Mouse (Mus musculus) forebrain, embryonic 15.5 days (tissue): Measurements from ENCODE around the gene Sgk1. TPM values are rescaled to one million over a fixed set of nuclear protein-coding genes. Genes with fewer than 3 reads are reported as not detected.

ENCODE experiments used
- ATAC-seq: fragments of 200-750 bp; cut with Nextera tagmentation; replicated peaks from 2 replicates; pipeline ENCODE4 v1.8.0; 2017; ENCODE audit warnings: mild to moderate bottlenecking, moderate TSS enrichment, moderate library complexity
- H3K27ac ChIP-seq: fragments of 300-500 bp; sonication (generic); replicated peaks from 2 replicates; pipeline ENCODE4 v1.5.1; 2015; ENCODE audit warnings: mild to moderate bottlenecking, inconsistent platforms
- H3K27me3 ChIP-seq: fragments of 300-500 bp; sonication (generic); 2 replicates; pipeline ENCODE4 v1.6.1; 2015; ENCODE audit warnings: inconsistent platforms
- H3K36me3 ChIP-seq: fragments of 300-500 bp; sonication (generic); 2 replicates; pipeline ENCODE4 v1.6.1; 2015; ENCODE audit warnings: mild to moderate bottlenecking, inconsistent platforms
- H3K4me1 ChIP-seq: fragments of 300-500 bp; sonication (generic); 2 replicates; pipeline ENCODE4 v1.6.1; 2015; ENCODE audit warnings: inconsistent platforms
- H3K4me2 ChIP-seq: fragments of 300-500 bp; sonication (generic); replicated peaks from 2 replicates; pipeline ENCODE4 v1.6.1; 2015; ENCODE audit warnings: mild to moderate bottlenecking, inconsistent platforms
- H3K4me3 ChIP-seq: fragments of 300-500 bp; sonication (generic); 2 replicates; pipeline ENCODE4 v1.5.1; 2015; ENCODE audit warnings: mild to moderate bottlenecking, inconsistent platforms
- H3K9ac ChIP-seq: fragments of 300-500 bp; sonication (generic); replicated peaks from 2 replicates; pipeline ENCODE4 v1.6.1; 2015; ENCODE audit warnings: mild to moderate bottlenecking, inconsistent platforms
- H3K9me3 ChIP-seq: fragments of 300-500 bp; sonication (generic); 2 replicates; pipeline ENCODE4 v1.6.1; 2016; ENCODE audit warnings: inconsistent platforms
- WGBS: fragments of 180-500 bp; shearing (Covaris S2); methylation state at CpG from one replicate; pipeline ENCODE4 v1.1.7; 2015; ENCODE audit warnings: mixed read lengths; 5-methylcytosine and 5-hydroxymethylcytosine counted together
- polyA plus RNA-seq: library from polyadenylated mRNA; unstranded; fragments of >200 nt; fragmentation: Nextera tagmentation; extraction: Ambion mirVana; gene quantifications from 2 replicates; pipeline ENCODE4 v1.2.1, GENCODE M21; 2015

The Sgk1 gene
- polyA plus RNA-seq, 1 experiment from 2014 or later: 28.7 TPM

DNA sequence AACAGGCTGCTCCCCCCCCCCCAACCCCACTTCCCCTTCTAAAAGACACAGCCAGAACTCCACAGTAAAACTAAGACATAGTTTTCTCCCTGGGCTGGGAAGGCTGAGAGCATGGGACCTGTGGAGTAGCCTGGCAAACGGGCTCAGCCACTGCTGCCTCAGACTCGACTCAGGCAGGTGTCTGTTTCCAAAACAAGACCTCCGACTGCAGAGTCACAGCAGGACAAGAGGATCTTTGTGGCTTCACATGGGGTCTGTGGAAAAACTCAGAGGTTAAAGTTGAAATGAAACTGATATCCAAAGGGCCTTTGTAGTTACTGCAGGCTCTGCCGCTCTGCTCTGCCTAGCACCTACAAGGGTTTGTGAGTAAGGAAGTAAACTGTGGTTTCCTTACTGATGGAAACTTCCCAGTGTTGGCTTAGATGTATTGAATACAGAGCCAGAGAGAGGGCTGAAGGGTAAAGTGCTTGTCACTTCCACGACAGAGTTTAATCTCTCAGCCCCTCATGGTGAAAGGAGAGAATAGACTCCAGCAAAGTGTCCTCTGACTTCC lies 25.0 kb downstream of the Sgk1 start:
- no peak overlapping the region for H3K9ac ChIP-seq
- H3K4me2 ChIP-seq: no peak overlapping the region
- no peak for ATAC-seq
- no peak overlapping the region for H3K27ac ChIP-seq
- H3K4me3 ChIP-seq: no peak overlapping the region
- 20% methylated on average over 5 of the region's 5 CpGs for WGBS
- no peaks in the 10 kb centered on the region for H3K4me1 ChIP-seq
- H3K36me3 ChIP-seq: no peaks in the 10 kb centered on the region
- H3K27me3 ChIP-seq: no peaks in the 10 kb centered on the region
- H3K9me3 ChIP-seq: no peaks in the 10 kb centered on the region

DNA sequence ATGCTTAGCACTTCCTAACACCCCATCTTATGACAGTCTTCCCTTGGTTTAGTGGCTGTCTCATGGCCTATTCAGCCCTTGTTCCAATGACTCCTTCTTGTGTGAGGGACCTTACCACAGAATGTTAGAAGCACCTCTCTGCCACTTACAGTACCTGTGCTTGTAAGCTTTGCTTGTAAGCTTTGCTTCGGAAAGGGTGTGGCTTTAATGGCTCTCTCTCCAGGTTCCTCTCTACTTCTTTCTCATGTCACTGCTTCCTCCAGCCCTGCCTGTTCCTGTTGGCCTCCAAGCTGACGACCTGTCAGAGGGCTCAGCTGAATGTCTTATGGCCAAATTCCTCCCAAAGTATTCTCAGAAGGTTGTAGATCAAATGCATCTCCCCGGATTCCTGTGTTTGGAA lies 25.8 kb downstream of the Sgk1 start:
- Histone ChIP-seq H3K36me3 (no peaks in the 10 kb centered on the region), H3K27ac (no peak overlapping the region), H3K4me1 (no peaks in the 10 kb centered on the region), H3K9me3 (no peaks in the 10 kb centered on the region), H3K4me2 (no peak overlapping the region), H3K9ac (no peak overlapping the region), H3K4me3 (no peak overlapping the region), H3K27me3 (no peaks in the 10 kb centered on the region)
- no peak for ATAC-seq
- 72% methylated on average over 3 of the region's 3 CpGs for WGBS

- no peak for ATAC-seq
- H3K4me2 ChIP-seq: no peak overlapping the region
- H3K27me3 ChIP-seq: no peaks in the 10 kb centered on the region
- H3K9ac ChIP-seq: no peak overlapping the region
- 87% methylated on average over 1 of the region's 1 CpGs for WGBS
- no peaks in the 10 kb centered on the region for H3K9me3 ChIP-seq
- H3K4me3 ChIP-seq: no peak overlapping the region
- no peaks in the 10 kb centered on the region for H3K4me1 ChIP-seq
- no peaks in the 10 kb centered on the region for H3K36me3 ChIP-seq
- H3K27ac ChIP-seq: no peak overlapping the region
Observed at GRCm38 (mm10) chr10:21908686-21909085, 26.7 kb downstream of the Sgk1 start.

DNA sequence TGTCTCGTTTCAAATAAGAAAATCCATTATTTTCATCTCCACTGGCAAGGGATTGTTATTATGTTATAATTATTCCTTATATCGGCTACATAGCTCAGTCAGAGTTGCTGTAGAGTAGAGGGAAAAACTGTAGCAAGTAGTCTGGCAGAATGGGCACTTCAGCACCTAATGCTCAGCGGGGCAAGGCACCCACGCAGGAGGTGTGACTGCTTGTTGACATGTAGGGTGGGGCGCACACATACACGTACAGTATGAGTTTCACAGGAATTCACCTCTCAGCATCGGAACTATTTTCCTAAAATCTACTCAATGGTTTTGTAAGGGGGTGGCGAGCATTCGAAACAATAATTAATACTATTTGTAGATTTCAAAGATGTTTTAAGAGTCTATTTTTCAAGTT lies 28.4 kb downstream of the Sgk1 start:
- ATAC-seq: no peak
- Histone ChIP-seq H3K4me3 (no peak overlapping the region), H3K27ac (no peak overlapping the region), H3K4me1 (no peaks in the 10 kb centered on the region), H3K27me3 (no peaks in the 10 kb centered on the region), H3K9me3 (no peaks in the 10 kb centered on the region), H3K9ac (no peak overlapping the region), H3K36me3 (no peaks in the 10 kb centered on the region), H3K4me2 (no peak overlapping the region)
- 89% methylated on average over 9 of the region's 9 CpGs for WGBS

GRCm38 (mm10) chr10:21911303-21911947 lies 29.4 kb downstream of the Sgk1 start:
- Histone ChIP-seq H3K9me3 (no peaks in the 10 kb centered on the region), H3K27ac (no peak overlapping the region), H3K4me1 (no peaks in the 10 kb centered on the region), H3K4me3 (no peak overlapping the region), H3K4me2 (no peak overlapping the region), H3K27me3 (no peaks in the 10 kb centered on the region), H3K9ac (no peak overlapping the region), H3K36me3 (no peaks in the 10 kb centered on the region)
- ATAC-seq: no peak
- 87% methylated on average over 10 of the region's 10 CpGs for WGBS

GRCm38 (mm10) chr10:21914751-21915150 lies 32.8 kb downstream of the Sgk1 start:
- no peak for ATAC-seq
- no peaks in the 10 kb centered on the region for H3K27me3 ChIP-seq
- H3K9me3 ChIP-seq: no peaks in the 10 kb centered on the region
- H3K27ac ChIP-seq: no peak overlapping the region
- 21% methylated on average over 1 of the region's 1 CpGs for WGBS
- no peak overlapping the region for H3K4me2 ChIP-seq
- H3K9ac ChIP-seq: no peak overlapping the region
- no peaks in the 10 kb centered on the region for H3K4me1 ChIP-seq
- no peaks in the 10 kb centered on the region for H3K36me3 ChIP-seq
- H3K4me3 ChIP-seq: no peak overlapping the region

GRCm38 (mm10) chr10:21916301-21917071 lies 34.5 kb downstream of the Sgk1 start:
- H3K4me2 ChIP-seq: no peak overlapping the region
- no peaks in the 10 kb centered on the region for H3K4me1 ChIP-seq
- H3K9me3 ChIP-seq: no peaks in the 10 kb centered on the region
- no peak overlapping the region for H3K4me3 ChIP-seq
- no peak for ATAC-seq
- WGBS: 86% methylated on average over 11 of the region's 11 CpGs
- H3K36me3 ChIP-seq: no peaks in the 10 kb centered on the region
- H3K27me3 ChIP-seq: no peaks in the 10 kb centered on the region
- no peak overlapping the region for H3K9ac ChIP-seq
- H3K27ac ChIP-seq: no peak overlapping the region

DNA sequence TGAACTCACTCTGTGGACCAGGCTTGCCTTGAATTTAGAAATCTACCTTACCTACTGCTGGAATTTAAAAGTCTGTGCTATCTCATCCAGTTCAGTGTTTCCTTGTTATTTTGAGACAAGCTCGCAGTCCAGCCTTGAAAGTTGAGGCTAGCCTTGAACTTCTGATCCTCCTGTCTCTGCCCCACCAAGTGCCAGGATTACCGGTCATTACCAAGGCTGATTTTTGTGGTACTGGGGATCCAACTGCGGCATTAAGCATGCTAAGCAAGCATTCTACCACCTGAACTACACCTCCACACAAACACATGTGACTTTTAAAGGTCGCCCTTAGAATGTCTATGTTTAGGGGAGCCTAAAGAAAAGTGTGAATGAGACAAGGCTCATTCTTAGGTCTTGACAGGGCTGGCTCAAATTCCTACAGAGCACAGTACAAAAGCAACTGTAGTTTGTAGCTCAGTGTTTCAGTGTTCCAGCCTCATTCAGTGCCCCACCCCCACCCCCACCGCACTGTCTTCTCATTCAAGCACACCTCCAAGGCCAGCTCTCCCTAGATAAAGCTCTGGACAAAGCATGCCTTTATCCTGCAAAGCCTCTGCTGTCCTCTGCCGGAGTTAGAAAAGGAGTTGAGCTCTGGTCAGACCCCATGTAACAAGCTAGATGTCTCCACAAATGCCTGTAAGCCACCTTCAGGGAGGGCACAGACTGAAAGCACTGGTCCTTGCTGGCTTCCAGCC lies 36.2 kb downstream of the Sgk1 start:
- 80% methylated on average over 6 of the region's 6 CpGs for WGBS
- no peak overlapping the region for H3K27ac ChIP-seq

GRCm38 (mm10) chr10:21918750-21919145 lies 36.8 kb downstream of the Sgk1 start:
- H3K9ac ChIP-seq: no peak overlapping the region
- H3K4me2 ChIP-seq: no peak overlapping the region
- H3K27ac ChIP-seq: no peak overlapping the region
- WGBS: 82% methylated on average over 7 of the region's 7 CpGs
- no peaks in the 10 kb centered on the region for H3K9me3 ChIP-seq
- H3K36me3 ChIP-seq: no peaks in the 10 kb centered on the region
- no peaks in the 10 kb centered on the region for H3K27me3 ChIP-seq
- H3K4me1 ChIP-seq: peaks cover 15% of the 10 kb centered on the region
- ATAC-seq: no peak
- H3K4me3 ChIP-seq: no peak overlapping the region

More for the DNA sequence above, 36.2 kb downstream of the Sgk1 start:
- H3K4me1 ChIP-seq: peaks cover 9% of the 10 kb centered on the region
- H3K9me3 ChIP-seq: no peaks in the 10 kb centered on the region
- H3K27me3 ChIP-seq: no peaks in the 10 kb centered on the region
- no peaks in the 10 kb centered on the region for H3K36me3 ChIP-seq
- H3K4me3 ChIP-seq: no peak overlapping the region
- no peak overlapping the region for H3K9ac ChIP-seq
- H3K4me2 ChIP-seq: no peak overlapping the region
- ATAC-seq: no peak

DNA sequence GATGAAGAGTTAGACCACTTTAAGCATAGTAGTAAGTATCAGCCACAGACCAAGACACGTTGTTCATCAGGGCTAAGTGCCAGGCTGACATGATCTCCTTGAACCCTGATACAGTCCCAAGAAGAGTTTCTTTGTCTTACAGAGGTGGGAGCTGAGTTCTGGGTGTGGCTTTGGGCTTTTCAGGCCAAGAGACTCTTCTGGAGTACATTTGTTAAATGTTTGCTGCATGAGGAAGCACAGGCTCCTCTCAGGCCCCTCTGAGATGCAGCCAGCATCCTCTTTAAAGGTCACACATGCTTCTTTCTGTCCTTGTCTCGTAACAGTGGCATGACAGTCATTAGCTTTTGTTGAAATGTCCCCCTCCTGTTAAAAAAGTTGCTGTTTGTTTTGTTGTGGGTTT lies 38.6 kb downstream of the Sgk1 start:
- 72% methylated on average over 2 of the region's 2 CpGs for WGBS
- Histone ChIP-seq H3K9me3 (no peaks in the 10 kb centered on the region), H3K27ac (no peak overlapping the region), H3K36me3 (no peaks in the 10 kb centered on the region), H3K9ac (no peak overlapping the region), H3K4me2 (no peak overlapping the region), H3K4me1 (peaks cover 22% of the 10 kb centered on the region), H3K27me3 (no peaks in the 10 kb centered on the region), H3K4me3 (no peak overlapping the region)
- ATAC-seq: no peak

DNA sequence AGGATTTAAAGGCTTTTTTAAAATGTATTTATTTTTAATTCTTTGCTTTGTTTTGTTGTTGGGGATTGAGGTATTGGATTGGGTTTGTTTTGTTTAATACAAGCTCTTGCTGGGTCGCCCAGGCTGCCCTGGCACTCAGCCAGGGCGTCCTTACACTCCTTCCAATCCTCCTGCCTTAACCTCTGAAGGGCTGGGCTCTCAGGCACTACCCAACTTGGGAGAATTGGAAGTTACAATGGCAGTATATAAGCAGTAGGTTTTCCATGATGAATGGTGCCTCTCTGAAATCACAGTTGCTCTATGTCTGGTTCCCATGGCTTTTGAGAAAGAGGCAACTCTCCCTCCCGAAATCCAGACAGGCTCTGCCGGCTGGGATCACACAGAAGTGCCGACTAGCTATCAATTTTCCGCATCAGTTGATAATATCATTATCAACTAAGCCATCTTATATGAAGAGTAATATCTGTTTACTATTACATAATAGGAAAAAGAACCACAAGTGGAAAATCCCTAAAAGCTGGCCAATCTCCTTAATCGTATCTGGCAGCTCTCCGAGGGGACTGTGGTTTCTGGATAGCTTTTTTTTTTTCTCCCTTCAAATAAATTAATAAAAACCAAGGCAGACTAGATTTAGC lies 40.8 kb downstream of the Sgk1 start:
- H3K27me3 ChIP-seq: no peaks in the 10 kb centered on the region
- no peaks in the 10 kb centered on the region for H3K9me3 ChIP-seq
- no peak for ATAC-seq
- no peaks in the 10 kb centered on the region for H3K36me3 ChIP-seq
- no peak overlapping the region for H3K9ac ChIP-seq
- H3K27ac ChIP-seq: peak overlapping the region; percentile 67
- no peak overlapping the region for H3K4me3 ChIP-seq
- peaks cover 22% of the 10 kb centered on the region for H3K4me1 ChIP-seq
- WGBS: 22% methylated on average over 8 of the region's 8 CpGs
- H3K4me2 ChIP-seq: peak overlapping the region; percentile 25; the same call in 1 of the 2 replicates
